Mouse (Mus musculus) CD4-positive, CD25-positive, alpha-beta regulatory T cell, adult 2 months (primary cell): Measurements from ENCODE around the gene Mblac2.

ENCODE experiments used
- DNase-seq: peaks from one replicate; pipeline ENCODE4 v3.0.0-alpha.2; 2012; ENCODE audit warnings: low read depth, low spot score

Mblac2 gene

DNA sequence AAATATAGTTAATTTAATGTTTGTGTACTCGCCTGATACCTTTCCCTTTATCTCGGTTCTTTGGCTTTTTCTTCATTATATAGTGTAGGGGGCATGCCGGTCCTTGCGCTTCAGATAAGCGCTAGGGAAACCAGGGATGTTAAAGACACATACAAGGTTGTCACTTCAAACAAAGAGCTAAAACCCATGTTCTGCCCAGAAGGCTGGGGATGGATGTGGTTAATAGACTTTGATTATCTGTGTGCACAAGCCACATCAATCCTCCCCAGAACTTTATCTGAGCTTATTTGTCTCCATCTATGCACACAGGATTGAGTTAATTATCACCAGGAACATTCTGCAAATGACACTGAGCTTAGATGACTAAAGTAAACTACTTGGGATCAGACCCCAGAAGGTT, 25.5 kb downstream of the Mblac2 start:
- no peak for DNase-seq

DNA sequence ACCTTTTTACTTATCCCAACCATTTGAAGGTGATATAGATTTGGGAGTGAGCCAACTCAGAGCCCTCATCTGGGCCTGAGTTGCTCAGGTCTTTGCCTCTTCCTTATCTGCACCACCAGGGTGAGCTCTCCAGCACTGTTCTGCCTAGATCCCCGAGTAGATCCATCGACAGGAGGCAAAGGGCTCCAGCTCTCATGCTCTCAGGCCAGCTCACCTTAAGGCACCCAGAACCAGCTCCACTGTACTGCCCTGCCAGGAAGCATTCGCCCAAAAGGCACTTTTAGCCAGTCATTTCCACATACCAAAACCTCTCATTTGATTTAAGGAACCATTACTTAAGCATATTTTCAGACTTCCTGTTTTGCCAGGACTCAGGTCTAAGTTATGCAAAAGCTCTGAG, 29.8 kb downstream of the Mblac2 start:
- peak; percentile 17 for DNase-seq

DNA sequence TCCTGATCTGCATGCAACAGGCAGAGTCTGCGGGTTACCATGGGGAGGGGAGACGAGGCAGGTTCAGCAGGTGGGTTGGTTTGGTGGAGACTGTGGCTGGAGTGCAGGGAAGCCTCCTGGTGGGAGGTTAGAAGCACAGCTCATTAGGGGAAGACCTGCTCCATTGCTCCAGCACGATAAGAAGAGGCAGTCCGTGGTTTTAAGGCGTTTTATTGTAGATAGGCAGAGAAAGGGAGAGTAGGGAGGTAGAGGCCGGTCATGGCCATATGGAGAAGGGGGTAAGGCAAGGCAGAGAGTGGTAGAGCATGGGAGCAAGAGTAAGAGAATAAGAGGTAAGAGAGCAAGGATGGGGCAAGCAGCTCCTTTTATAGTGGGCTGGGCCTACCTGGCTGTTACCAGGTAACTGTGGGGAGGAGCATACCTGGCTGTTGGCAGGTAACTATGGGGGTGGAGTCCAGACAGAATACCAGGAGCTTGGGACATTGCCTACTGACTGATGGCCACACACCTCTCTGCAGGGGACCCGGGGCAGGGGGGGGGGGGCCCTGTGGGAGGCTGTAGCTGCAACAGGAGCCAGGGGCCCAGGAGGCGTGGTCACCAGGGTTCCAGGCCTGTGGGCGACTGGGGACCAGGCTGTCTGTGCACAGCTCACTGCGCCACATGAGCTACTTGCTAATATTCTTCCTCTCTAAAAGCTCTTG, 32.4 kb downstream of the Mblac2 start:
- no peak for DNase-seq

DNA sequence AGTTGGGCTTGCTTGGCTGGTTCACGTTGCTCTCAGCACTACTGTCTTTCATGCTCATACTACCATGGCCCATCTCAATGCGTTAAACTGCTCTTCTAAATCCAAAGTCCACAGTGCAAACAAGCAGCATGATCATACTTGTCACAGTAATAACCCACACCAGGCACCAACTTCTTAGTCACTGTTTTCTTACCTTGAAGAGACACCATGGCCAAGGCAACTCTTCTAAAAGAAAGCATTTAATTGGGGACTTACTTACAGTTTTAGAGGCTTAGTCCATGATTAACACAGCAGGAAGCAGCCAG, 32.9 kb downstream of the Mblac2 start:
- no peak for DNase-seq

DNA sequence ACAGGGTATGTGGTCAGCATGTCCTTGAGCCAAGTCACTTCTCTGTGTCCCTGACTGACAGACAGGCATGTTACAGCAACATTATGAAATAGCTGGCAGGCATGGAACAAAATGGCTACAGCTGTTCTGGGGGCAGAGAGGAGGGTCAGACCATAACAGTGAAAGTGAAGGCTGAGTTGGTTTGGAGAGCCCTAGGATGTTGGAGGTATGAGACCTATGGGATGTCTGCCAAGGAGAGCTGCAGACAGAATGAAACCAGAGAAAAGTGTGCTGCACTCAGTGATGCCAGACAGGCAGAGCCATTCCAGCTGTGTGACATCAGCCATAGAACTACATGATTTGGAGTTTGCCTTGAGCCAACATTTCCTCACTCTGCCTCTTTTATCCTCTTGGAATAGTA, 43.7 kb downstream of the Mblac2 start:
- DNase-seq = no peak

DNA sequence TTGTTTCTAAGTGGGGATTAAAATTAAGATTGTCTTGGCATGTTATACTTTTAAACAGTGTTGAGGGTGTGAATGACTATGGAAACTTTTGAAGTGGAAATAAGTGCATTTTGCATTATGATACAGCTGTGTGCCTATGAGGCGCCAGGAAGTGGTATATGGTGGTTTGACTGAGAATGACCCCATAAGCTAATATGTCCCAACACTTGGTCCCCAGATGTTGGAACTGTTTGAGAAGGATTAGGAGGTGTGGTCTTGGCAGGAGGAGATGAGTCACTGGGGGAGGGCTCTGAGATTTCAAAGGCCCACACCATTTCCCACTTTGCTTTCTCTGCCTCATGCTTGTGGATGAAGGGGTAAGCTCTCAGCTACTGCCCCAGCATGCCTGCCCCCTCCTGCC, 44.2 kb downstream of the Mblac2 start:
- DNase-seq = no peak

DNA sequence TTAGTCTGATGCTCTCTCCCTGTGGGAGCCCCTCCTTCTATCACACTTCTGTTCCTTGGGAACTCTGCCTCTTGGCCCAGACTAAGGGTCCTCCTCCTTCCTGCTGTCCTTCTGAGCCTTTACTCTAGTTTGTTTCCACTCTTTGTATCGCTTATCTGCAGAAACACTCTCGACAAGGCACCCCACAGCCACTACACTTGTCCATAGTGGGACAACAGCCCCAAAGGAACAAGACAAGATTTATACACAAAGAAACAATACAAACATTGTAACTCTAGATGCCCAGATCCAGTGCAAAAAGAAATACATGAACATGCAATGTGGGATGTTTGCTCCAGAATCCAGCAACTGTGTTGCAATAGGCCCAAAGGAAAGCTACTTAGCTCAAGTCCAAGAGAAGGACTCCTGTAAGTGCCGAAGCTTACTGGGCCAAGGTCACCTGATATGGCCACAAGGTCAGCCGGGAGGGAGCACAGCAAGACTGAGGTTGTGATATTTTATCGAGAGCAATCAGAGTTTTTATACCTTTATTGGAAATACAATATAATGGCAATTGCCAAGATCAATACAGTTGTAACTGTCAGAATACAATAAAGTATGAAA, 46.0 kb downstream of the Mblac2 start:
- no peak for DNase-seq

DNA sequence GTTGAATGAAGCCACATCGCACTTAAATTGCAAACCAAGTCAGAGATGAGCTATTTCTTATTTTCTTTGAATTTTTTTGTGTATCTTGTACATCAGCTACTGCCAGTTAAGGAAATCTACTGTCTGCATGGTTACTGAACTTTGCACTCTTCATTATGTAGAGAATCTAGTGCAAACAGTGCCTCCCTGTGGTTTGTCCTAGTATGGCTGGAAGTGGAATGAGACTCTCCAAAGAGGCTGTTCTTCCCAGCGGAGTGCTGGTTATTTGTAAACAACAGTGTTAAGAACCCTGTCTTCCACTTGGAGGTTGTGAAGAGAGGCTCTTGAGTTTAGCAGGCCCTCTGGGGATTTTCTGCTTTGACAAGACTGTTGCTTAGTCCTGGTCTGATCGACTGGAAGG, 49.2 kb downstream of the Mblac2 start:
- peak; percentile 55 for DNase-seq

DNA sequence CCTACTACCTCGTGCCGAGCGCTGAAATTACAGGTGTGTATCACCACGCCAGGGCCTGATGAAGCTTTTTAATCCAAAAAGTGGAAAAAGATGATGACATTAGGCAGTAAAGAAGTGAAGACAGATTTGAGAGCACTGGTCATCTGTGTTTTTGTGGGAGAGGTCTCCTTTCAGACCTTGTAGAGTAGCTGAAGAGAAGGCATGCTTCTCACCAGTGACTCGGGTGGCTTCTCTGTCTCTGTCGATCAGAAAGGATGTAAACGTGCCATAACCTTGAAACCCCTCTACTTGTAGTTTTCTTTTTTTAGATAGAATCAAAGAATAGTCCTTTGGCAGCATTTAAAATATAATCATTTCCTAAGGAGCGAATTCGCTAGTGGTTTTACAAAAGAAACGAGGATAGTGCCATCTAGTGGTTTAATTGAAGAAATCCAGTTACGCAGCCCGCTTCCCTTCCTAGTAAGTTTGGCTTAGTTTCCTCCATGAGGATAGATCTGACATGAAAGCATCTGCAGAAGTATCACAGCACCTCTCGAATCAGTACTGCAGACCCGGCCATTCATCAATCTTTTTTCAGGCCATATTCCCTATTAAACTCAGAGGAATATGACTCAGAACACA, 50.5 kb downstream of the Mblac2 start:
- DNase-seq = peak; percentile 65

DNA sequence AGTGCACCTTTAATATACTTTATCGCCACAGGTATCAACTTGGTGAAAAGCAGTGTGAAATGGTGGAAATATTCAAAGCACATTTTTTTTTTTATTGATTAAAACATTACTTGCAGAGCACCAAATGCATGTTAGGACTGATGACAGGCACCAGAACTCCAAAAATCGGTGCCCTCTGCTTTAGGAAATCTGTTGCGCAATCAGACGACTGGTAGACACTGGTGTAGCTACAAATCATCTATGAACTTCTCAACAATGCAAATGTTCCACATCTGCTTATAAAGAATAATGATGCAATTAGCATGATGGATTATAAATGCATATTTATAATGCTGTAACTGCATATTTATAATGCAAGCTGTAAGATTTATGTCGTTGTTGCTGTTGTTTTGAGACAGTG, 53.0 kb downstream of the Mblac2 start:
- DNase-seq = no peak

DNA sequence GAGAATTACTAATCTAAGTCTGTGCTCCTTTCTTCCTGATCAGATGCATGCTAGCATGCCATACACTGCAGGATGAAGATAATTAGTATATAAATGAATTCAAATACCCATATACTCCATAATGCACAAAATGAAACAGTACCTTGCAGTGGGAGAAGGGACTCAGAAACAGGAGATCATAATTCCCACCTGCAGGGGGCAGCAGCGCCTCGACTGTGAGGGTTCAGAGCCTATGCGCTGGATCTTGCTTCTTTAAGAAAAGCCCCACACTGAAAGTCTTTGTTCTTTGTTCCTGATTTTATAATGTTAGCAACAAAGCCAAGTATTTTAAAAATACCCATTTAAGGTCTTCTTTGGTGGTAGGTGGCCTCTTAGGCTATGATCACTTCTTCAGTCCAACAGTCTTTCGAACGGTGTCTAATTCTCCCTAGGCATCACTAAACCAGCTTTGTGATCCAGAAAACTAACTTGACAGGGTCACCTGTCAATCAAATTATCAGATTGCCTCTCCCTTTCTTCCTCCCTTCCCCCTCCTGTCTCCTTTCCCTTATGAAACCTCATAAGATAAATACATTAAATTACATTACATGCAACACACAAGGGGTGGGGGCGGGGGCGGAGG, 56.0 kb downstream of the Mblac2 start:
- DNase-seq = peak; percentile 80

DNA sequence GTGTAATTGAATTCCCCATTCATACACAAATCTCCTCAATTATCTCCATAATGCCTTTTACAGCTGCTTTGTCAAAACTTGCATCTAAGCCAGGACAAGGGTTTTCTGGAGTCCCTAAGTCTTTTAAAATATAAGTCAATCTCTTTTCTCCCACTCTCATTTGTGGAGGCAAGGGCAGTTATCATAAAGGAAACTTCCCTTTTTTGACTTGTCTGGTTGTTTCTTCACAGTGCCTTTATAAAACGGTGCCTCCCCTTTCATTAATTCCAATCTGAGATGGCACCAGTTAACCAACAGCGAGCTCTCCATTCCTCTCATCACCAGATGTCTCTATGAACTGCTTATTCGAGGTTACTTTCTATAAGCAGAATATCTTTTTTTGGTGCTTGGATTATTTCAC, 65.1 kb downstream of the Mblac2 start:
- no peak for DNase-seq

DNA sequence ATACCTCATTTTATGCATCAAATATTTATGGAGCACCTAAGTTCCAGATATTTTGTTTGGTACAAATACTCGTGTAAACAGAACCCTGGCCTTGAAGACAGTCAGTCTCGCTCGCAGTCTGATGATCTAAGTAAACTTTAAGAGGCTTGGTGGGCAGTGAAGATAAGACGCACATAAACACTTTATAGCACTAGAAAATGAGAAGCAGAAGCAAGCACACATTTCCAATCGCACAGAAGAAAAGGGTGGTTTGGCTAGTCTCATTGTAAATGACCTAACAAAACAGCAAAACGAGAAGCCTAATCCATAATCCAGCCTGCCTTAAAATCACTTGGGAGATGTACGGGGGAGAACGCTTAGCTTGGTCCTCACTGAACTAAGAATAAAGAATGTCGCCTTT, 71.3 kb downstream of the Mblac2 start:
- DNase-seq = no peak

DNA sequence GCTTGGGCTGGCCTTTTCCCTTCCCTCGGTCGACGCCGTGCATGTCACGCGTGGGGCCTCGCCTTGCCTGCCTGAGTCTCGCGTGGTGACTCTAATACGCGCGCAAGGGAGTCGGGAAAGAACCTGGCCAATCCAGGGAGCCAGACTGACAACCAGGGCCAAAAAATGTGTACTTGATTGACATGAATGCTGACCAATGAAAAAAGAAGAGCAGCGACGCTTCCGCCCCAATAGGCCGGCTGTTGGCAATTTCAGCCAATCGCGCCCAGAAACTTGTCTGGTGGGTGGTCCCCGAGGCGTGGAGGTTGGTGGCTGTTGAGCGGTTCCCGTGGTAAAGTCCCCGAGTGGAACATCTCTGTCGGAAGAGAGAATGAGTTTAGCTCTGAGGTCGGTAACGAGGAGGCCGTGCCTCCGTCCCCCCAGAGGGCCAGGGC, 71.8 kb downstream of the Mblac2 start, which contains the start of gene Cetn3:
TSS of gene Cetn3 (plus strand) at position 107 of the 434 bp plus-strand sequence.
- peak; percentile 96 for DNase-seq

DNA sequence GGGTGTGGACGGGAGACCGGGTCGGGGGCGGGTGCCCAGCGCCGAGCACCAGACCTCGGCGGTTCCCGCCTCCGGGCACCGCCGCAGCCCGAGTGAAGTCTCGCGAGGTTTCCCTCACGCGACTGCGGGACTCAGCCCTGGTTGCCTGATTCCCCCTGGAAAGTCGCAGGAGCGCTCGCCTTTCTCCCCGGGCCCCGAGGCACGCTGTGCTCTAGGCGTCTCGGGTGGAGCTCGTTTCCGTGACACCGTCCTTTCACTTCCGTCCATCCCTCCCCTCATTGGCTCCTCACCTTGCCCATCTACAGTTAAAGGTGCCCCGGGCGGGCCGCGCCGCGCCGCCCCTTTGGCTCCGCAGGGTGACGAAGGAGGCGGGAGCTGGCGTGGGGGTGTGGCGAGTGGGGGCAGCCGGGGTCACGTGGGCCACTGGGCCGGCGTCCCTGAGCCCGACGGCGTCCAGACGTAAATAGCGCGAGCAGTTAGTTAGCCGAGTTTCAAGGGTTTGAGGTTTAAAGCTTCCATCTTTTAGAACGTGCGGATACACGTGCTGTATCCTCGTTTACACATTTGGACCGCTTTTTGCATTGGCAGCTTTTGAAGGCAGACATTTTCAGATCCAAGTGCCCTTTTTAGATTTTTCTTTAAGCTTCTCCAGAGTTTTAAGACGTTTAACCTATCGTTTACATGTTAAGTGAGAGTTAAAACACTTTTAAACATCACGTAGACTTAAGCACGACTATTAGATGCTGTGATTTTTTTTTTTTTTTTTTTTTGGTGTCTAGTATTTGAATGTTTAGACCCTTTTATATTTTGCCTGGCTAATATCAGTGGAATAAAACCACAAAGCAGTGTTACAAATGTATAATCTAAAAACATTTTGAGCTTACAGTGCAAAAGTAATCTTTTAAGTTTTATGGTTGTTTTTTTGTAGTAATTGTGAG, 72.5 kb downstream of the Mblac2 start:
- peak; percentile 98 for DNase-seq

DNA sequence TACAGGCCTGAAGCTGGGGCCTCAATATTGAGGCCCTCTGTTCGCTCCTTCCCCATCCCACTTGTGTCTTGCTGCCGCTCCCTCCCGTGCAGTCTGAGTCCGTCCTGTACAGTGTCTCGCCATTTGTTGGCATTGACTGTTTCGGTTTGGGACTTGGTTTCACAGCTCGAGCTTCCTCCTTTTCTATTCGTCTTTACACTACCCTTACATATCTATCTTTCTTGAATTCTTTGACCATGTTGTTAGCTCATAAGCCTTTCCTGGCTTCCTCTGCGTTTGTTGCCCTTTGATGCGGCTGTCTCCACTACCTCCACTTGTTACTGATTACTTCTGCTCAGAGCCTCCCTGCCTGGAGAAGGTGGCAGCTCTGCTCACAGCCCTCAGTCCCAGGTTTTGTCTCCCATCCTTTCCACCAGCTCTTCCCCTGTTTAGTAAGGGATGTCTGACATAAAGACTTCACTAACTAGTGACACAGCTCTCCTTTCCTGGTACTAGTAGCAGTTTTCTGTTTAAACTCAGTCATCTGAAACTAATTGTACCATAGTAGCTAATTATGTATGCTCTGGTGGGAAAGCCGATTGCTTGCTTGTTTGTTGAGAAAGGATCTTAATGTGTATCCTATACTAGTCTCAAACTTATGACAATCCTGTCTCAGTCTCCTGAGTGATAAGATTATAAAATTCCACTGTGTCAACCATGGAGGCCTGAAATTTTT, 74.8 kb downstream of the Mblac2 start:
- DNase-seq = no peak

DNA sequence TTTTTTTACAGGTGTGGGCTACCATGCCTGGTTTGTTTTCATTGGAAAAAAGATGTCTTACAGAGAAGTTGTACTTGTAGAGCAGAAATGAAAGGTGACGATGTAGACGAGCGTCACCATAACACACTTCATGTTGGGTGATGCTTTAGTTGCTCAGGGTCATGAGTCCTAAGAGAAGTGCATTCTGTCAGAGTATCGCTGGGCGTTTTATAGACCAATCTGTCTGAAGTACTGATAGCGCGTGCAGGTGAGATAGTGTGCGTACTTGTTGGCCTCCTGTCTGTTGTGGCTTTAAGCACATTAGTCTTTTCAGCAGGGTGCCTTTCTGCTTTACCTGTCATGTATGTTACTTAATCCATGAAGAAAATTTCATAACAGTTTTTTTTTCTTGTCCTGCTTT, 79.0 kb downstream of the Mblac2 start:
- no peak for DNase-seq

DNA sequence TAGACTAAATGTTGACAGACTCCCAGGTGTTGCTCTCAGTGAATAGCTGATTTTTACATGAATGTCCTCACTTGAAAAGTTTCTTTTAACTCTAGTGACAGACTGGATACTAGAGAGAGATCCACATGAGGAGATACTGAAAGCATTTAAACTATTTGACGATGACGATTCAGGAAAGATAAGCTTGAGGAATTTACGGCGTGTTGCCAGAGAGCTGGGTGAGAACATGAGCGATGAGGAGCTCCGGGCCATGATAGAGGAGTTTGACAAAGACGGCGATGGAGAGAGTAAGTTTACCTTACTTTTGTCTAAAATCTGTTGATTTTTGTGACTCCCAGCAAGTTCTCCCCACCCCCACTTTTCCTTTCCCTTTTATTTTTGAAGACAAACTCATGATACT, 80.7 kb downstream of the Mblac2 start:
- DNase-seq = no peak

DNA sequence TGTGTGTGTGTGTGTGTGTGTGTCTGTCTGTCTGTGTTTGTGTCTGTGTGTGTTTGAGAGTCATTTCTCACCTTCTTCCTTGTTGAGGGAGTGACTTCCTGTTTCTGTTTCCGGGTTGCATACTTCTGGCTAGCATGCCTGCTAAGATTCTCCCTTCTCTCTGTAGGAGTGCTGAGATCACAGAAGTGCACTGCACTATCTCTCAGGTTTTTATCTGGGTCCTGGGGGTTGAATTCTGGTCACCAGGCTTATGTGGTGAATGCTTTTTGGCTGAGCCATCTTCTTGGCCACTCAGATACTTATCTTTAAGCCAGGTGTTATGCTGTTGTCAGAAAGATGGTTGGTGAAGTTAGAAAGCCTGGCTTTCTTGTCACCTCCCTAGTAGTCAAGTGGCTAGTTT, 82.7 kb downstream of the Mblac2 start:
- peak; percentile 55 for DNase-seq

DNA sequence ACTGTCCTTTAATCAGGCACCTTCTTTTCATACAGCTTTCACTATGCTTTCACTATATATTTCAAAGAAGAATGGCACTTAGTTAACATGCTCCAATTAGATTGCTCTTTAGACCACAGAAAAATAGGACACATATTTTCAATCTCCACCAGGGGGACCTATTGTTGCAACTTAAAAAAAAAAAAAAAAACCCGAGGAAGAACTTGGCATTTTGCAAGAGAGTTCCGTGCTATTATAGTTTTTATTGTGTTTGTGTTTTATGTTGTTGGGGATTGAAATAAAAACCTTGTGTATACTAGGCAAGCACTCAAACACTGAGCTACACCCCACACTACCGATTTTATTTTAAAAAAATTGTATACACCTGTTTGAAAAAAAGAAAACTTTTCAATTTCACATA, 90.0 kb downstream of the Mblac2 start:
- DNase-seq = peak; percentile 43
